Mouse (Mus musculus): ENCODE measurements around the gene Prrx2.

DNA sequence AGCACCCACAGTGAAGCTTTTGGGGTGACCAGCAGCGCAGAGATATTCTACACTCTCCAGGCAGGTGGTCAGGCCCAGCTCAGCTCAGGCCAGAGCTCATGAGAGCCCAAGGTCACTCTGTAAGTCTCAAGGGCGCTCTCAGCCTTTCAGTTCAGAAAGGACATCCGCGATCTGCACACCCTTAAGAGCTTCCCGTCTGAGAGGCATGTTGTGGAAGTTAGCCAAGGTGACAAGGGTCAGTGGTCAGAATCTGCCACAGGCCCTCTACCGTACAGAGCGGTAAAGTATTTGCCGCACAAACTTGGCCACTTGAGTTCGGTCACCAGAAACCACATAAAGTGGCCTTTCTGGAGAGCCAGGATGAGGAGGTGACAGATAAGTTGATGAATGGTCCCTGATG is 28.8 kb downstream of the Prrx2 start:
- TF ChIP-seq CTCF (IDR thresholded peaks at IDR 0.05; ENCODE audit: extremely low read depth, insufficient read length, insufficient replicate concordance, low read depth, low read length) (no peak), POLR2A (IDR thresholded peaks at IDR 0.05; ENCODE audit: low read depth, low read length) (no peak)

Data from small intestine, adult 2 months (tissue).